Mouse (Mus musculus) spleen, postnatal 0 days (tissue): ENCODE data around the gene Ppp1r9a. TPM values are rescaled to one million over a fixed set of nuclear protein-coding genes. Genes with fewer than 3 reads are reported as not detected.

Source experiments
- polyA plus RNA-seq: library from polyadenylated mRNA; unstranded; fragments of >200 nt; fragmentation: Nextera tagmentation; extraction: Ambion mirVana; gene quantifications from 2 replicates; pipeline ENCODE4 v1.2.1, GENCODE M21; 2015

Gene Ppp1r9a
- polyA plus RNA-seq: 3.4 and 4.0 TPM in 2 replicates

DNA sequence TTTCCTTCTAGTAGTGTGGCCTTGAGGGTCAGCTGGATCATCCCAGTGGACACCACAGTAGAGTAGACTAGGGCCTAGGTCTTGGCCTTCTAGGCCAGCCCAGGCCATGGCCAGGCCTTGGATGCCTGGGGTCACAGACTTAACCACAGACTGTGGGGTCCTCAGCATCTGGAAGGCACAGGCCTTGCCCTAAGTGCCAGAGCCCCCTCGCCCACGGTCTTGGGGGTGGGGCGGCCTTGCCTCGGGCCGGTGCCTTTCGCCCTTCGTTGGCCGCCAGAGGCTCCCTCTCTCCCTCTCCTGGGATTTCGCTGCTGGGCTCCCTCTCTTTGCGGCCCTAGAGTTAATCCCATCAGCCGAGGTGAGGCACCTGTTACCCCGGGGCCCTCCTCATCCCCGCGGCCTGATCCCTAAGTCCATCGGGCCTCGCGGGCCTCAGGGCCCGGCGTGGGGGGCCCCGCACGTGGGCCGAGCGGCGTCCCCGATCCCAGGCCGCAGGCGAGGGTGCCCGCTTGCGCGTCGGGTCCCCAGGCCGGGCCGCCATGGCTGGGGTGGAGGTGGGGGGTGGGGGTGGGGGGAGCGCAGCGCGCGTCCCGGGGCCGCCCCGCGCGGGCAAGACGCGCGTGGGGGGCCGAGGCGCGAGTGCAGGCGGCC lies at the start of gene Ppp1r9a:
Ppp1r9a (plus strand) TSS at position 244 of the 651 bp plus-strand sequence.

GRCm38 (mm10) chr6:5193693-5194092 lies 291.0 kb downstream of the Ppp1r9a start, which contains the start of gene Pon1:
Gene Pon1 (minus strand): TSS chr6:5193946.

Other genes with a start within 250 kb of the Ppp1r9a start
- gene Sgce, start 155.7 kb upstream of the Ppp1r9a start, polyA plus RNA-seq: 20.1 and 27.3 TPM in 2 replicates
- gene Peg10, start 155.6 kb upstream of the Ppp1r9a start, polyA plus RNA-seq: 0.73 and 1.2 TPM in 2 replicates